Mouse (Mus musculus): Measurements from ENCODE around the gene Vegfb. TPM values are rescaled to one million over a fixed set of nuclear protein-coding genes. Genes with fewer than 3 reads are reported as not detected.

Vegfb gene
- polyA plus RNA-seq, 1 experiment from 2014 or later = 34.9 TPM

DNA sequence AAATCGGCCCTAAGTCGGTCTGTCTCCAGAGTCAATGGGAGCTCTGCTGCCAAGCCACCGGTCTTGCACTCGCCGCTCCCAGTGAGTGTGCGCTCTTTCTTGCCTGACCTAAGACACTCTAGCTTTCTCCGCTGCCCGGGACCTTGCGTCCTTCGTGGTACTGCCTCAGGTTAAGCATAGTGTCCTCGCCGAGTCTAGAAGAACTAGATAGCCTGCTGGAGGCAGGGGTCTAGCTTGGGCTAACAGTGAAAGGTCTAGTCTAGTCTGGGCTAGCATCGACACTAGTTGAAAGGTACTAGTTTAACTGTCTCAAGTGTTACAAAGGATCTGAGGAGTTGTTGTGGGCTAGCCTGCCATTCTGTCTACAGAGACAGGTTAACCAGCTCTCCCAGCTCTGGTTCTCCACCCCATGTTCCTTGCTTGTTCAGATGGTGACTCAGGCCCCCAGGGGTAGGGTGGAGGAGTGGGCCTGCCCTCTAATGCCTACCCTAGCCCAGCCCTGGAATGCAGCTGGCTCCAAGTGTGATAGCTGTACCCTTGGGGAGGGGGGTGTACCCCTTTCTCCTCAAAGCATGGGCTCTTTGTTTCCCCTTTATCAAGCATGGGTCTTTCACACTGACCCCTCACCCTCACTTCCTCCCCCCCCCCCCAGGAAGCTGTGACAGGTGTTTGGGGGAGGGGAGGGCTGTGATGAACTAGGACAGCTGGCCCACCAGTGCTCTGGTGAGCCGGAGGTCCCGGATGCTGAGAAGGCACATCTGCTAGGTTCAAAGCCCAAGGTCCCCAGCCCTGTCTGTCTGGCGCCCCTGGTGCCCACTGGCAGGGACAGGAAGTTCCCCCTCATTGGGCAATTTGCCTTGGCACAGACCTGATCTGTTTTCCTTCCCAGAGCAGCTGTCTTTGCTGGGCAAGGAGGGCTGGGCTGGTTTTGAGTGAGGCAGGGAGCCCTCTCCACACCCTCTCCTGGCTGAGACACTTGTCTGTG is 11.6 kb downstream of the Vegfb start, which contains the start of gene Plcb3:
Gene Plcb3, minus strand, starts transcription at position 934 of the 985 bp plus-strand sequence.
- WGBS = 0% methylated on average over 16 of the region's 16 CpGs
- no peak for ATAC-seq (ENCODE audit: low FRiP score)
- peak within 1 kb of the TSS; percentile 85 for H3K9ac ChIP-seq
- no peaks in the 10 kb centered on the region for H3K9me3 ChIP-seq
- H3K27ac ChIP-seq = peak within 1 kb of the TSS; percentile 97
- peaks cover 53% of the 10 kb centered on the region for H3K4me1 ChIP-seq (replicated peaks)
- peaks cover 20% of the 10 kb centered on the region for H3K36me3 ChIP-seq
- peak within 1 kb of the TSS; percentile 68 for H3K4me3 ChIP-seq
- H3K4me2 ChIP-seq = peak within 1 kb of the TSS; percentile 95
- 0 out of 2 replicates have a peak, but pooled peaks cover 7% of the 10 kb centered on the region for H3K27me3 ChIP-seq

DNA sequence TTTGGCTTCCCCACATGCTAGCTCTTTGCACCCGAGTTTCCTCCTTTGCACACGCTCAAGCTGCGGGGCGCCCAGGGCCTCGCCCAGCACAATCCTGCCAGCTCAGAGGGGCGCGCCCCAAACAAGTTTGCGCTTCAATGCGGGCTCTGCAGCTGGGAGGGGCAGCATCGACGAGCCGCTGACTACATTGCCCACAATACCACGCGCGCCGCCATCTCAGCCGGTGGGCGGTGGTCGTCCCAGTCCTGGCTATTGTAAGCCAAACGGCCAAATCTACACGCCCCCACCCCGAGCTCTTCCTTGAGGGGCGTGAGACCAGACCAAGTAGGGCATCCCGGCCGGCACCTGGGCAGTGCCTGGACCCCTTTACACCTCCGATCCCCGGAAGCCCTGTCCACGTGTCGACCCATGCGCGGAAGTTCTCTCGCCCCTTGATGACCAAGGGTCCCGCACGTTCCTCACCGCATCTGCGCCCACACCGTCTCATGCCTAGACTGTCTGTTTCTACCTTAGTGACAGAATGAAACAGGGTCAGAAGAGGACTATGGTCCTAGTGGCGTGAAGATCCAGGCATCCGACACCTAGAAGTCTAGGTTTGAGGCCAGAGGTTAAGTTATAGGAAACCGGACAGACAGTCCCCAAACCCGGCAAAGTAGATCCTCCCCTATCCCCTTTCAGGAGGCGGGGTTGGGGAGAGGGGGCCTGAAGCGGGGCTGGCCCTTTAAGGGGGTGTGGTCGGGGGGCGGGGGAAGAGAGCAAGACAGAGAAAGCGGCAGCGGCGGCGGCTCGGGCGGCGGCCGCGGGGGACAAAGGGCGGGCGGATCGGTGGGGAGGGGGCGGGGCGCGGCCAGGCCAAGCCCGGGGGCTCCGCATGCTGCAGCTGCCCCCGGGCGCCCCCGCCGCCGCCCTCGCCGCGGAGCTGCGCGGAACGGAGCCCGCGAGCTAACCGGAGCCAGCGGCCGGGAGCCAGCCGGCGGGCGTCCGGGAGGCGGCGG is 12.9 kb downstream of the Vegfb start, which contains the start of gene Ppp1r14b:
Gene Ppp1r14b, plus strand, starts transcription at position 758 of the 995 bp plus-strand sequence.
- peaks cover 61% of the 10 kb centered on the region for H3K4me1 ChIP-seq (replicated peaks)
- WGBS = 2% methylated on average over 56 of the region's 84 CpGs
- peaks cover 20% of the 10 kb centered on the region for H3K36me3 ChIP-seq
- peak within 1 kb of the TSS; percentile 85 for H3K9ac ChIP-seq
- H3K27ac ChIP-seq = peak within 1 kb of the TSS; percentile 96
- ATAC-seq (ENCODE audit: low FRiP score) = peak; percentile 60
- H3K4me3 ChIP-seq = peak within 1 kb of the TSS; percentile 68
- H3K9me3 ChIP-seq = no peaks in the 10 kb centered on the region
- H3K27me3 ChIP-seq = peaks cover 21% of the 10 kb centered on the region
- H3K4me2 ChIP-seq = peak within 1 kb of the TSS; percentile 95

DNA sequence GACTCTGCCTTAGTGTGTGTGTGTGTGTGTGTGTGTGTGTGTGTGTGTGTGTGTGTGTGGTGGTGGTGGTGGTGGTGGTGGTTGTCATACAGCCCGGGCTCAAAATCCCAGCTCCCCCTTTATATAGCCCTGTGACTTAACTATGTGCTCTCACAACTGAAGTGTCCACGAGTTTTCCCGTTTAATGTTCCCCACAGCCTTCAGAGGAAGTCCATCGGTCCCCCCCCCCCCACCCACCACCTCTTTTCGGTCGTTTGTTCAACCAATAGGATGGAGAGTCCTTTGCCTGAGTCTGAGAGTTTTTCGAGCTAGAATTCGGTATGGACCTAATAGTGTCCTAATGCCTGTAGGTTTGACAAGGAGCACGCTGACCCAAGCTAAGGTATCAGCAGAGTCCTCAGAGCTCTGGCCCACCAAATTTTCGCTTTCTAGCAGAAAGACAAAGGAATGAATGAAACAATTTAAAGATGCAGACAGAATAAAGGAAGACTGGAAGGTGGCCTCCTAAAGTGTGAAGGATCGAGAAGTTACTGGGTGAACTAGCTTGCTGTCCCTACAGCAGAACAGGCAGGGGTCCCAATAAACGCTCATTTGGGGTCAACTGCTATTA is 13.8 kb downstream of the Vegfb start:
- Histone ChIP-seq H3K4me2 (peak overlapping the region; percentile 95), H3K36me3 (peaks cover 20% of the 10 kb centered on the region), H3K9me3 (no peaks in the 10 kb centered on the region), H3K9ac (peak overlapping the region; percentile 85), H3K27ac (peak overlapping the region; percentile 96), H3K4me1 (replicated peaks) (peaks cover 59% of the 10 kb centered on the region), H3K27me3 (peaks cover 29% of the 10 kb centered on the region), H3K4me3 (peak overlapping the region; percentile 68)
- no peak for ATAC-seq (ENCODE audit: low FRiP score)
- 45% methylated on average over 12 of the region's 12 CpGs for WGBS

DNA sequence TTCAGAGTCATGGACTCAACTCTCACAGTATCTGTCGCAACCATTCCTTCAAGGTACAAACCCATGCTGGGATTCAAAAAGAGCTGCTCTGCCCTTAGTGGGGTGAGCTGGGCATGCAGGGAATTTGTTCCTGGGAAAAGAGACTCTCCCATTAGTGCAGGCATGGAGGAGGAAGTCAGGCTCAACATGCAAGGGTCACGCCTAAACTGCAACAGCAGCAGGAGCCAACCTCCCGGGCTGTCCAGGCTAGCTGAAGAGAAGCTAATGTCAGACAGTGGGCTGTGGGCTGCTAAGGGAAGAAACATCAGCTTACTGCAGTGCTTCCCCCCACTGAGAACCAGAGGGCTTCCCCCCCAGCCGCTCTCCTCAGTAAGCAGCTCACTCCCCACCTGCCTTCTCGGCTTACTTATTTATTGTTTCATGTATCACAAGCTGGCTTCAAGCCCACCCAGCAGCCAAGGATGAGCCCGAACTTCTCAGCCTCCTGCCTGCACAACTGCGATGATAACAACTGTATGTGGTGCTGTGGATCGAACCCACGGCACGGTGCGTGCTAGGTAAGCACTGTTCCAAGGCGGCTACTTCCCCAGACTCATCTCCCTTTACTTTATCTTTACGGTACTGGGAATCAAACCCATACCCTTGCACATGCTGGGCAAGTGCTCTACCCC is 15.1 kb downstream of the Vegfb start:
- Histone ChIP-seq H3K9ac (no peak overlapping the region), H3K4me3 (no peak overlapping the region), H3K9me3 (no peaks in the 10 kb centered on the region), H3K4me1 (replicated peaks) (peaks cover 51% of the 10 kb centered on the region), H3K27me3 (peaks cover 39% of the 10 kb centered on the region), H3K36me3 (peaks cover 7% of the 10 kb centered on the region), H3K4me2 (no peak overlapping the region), H3K27ac (no peak overlapping the region)
- no peak for ATAC-seq (ENCODE audit: low FRiP score)
- 82% methylated on average over 13 of the region's 13 CpGs for WGBS

DNA sequence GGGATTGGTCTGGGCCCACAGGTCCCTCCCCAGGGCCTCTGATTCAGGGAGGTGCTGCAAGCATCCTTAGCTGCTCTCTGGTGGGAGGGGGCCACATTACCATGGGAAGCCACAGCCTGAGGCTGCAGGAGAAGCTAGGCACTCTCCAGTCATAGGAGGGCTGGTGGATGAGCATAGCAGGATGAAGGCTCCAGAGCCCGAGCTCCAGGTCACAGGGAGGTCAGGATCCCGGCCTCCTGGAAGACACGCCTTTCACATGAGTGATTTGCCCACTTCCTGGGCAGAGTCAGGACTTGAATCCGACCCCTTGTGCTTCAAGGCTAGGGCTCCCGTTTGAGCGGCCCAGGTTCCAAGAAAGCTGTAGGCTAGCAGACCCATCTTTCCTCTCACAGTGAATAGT is 15.8 kb downstream of the Vegfb start:
- Histone ChIP-seq H3K27ac (no peak overlapping the region), H3K4me2 (no peak overlapping the region), H3K4me3 (no peak overlapping the region), H3K4me1 (replicated peaks) (peaks cover 44% of the 10 kb centered on the region), H3K36me3 (peaks cover 1% of the 10 kb centered on the region; the same call in 1 of the 2 replicates), H3K9ac (peak overlapping the region; percentile 19; the same call in 1 of the 2 replicates), H3K27me3 (peaks cover 39% of the 10 kb centered on the region), H3K9me3 (no peaks in the 10 kb centered on the region)
- ATAC-seq (ENCODE audit: low FRiP score) = no peak
- 40% methylated on average over 6 of the region's 6 CpGs for WGBS

DNA sequence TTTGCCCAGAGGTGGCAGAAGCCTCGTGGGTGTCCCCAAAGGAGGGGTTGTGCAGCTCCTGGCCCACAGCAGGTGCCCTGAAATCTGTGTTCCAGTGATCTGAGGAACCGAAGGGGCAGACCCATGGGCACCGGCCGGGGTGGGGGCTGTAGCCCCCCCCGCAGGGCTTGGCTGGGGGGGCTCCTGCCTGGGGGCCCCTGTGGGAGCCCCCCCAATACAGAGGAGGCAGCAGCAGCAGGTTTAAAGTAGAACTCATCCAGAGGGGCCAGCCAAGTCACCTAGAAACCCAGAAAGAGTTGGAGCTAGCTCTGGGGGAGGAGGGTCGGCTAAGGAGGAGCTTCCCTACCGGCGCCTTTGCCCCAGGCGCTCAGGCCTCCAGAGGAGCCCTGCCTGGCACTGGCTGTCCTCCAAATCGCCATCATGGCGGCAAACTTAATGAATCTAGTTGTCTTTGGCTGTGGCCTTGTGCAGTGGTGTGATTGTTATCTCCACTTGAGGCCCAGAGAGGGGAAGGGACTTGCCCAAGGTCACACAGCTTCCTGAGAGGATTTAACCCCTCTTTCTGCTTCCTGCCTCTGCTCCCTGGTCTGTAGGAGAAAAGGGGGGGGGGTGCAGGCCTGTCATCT is 16.9 kb downstream of the Vegfb start:
- no peak for ATAC-seq (ENCODE audit: low FRiP score)
- Histone ChIP-seq H3K36me3 (no peaks in the 10 kb centered on the region), H3K9ac (0 out of 2 replicates have a peak overlapping the region, but pooled peaks have one; percentile 36), H3K4me1 (replicated peaks) (peaks cover 33% of the 10 kb centered on the region), H3K9me3 (no peaks in the 10 kb centered on the region), H3K27ac (peak overlapping the region; percentile 30), H3K27me3 (peaks cover 39% of the 10 kb centered on the region), H3K4me3 (peak overlapping the region; percentile 41; the same call in 1 of the 2 replicates), H3K4me2 (peak overlapping the region; percentile 48)
- 21% methylated on average over 11 of the region's 11 CpGs for WGBS

DNA sequence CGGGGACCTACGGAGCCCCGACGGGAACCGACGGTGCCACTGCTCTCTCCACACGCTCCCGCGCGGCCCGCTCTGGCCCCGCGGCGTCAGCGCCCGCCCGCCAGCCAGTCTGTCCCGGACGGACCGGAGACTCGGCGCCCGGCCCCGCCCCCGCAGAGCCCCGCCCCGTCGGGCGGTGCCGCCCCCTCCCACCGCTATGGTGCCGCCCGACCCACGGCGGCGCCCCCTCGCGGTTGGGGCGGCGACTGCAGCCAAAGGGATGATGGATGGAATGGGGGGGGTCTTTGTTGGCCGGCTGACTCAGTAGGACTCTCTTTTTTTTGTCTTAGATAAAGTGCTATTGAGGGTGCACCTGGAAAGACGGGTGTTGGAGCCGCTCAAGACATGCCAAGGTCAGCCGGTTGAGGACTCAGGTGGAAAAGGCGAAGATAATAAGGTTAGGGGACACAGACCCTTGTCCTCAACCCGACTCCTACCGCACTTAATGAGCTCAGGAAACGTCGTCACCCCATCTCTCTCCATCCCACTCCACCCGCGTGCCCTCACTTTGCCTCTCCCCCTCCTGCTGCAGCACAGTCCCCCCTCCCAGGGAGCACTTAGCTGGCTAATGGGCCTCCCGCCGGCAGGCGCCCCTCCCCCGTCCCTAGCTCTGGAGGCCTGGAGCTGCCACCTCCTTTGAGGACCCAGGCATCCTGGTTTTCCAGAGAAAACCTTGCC is 17.6 kb downstream of the Vegfb start:
- Histone ChIP-seq H3K9me3 (no peaks in the 10 kb centered on the region), H3K27ac (no peak overlapping the region), H3K9ac (peak overlapping the region; percentile 64), H3K36me3 (no peaks in the 10 kb centered on the region), H3K27me3 (peaks cover 39% of the 10 kb centered on the region), H3K4me1 (replicated peaks) (peaks cover 33% of the 10 kb centered on the region), H3K4me3 (peak overlapping the region; percentile 41), H3K4me2 (peak overlapping the region; percentile 48)
- 1% methylated on average over 36 of the region's 55 CpGs for WGBS
- 0 out of 2 replicates have a peak, but pooled peaks have one; percentile 0 for ATAC-seq (ENCODE audit: low FRiP score)

DNA sequence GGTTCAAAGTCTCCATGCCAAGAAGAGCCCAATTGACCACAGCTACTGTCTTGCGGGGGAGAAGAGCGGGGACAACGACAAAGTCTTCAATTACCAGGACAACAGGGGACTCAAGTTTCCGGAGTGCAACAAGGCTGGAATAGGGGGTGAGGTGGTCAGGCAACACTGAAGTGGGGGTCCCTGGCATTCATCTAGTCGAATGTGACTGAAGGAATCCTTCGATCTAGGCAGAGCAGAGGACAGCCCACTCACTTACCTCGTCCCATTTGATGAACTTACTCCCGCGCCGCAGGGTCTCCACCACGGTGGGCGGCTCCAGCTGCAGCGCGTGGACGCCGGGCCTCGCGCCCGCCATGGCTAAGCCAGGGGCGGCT is 18.2 kb downstream of the Vegfb start:
- no peaks in the 10 kb centered on the region for H3K36me3 ChIP-seq
- ATAC-seq (ENCODE audit: low FRiP score) = peak; percentile 11; the same call in 1 of the 2 replicates
- H3K9ac ChIP-seq = peak overlapping the region; percentile 64
- H3K9me3 ChIP-seq = no peaks in the 10 kb centered on the region
- peak overlapping the region; percentile 41 for H3K4me3 ChIP-seq
- H3K27me3 ChIP-seq = peaks cover 39% of the 10 kb centered on the region
- 2% methylated on average over 17 of the region's 20 CpGs for WGBS
- H3K4me1 ChIP-seq (replicated peaks) = peaks cover 33% of the 10 kb centered on the region
- no peak overlapping the region for H3K27ac ChIP-seq
- H3K4me2 ChIP-seq = peak overlapping the region; percentile 48

DNA sequence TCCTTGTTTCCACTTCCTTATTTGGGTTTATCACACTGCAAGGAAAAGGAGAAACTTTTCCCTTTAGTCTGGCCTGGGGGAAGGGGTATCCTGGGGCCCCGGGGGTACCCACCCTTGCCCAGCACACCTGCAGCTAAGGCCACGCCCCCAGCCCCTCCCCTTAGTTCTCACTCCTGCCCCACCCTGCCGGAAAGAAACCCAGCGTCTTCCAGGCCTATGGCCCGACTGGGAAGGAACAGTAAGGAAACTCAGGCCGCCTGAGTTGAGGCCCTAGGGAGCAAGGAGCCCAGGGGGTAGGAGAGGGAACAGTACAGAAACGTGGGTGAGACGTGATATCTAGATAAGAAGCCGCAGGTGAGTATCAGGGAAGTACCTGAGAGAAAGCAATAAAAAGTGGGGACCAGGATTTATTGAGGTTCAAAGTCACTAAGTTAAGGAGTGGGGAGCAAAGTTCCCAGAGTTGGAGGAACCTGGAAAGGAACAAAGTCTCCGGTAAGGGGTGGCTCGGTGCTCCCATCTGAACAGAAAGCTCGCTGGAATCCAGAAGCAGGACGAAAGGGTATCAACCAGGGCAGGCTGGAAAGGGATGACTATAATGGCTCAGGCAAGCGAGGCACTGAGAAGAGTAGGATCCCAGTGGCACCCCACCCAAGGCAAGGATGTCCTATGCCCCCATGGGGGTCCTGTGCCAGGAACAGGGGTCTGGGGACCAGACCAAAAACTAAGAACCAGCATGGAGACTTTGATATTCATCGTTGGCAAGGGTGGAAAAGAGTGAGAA is 18.8 kb downstream of the Vegfb start:
- Histone ChIP-seq H3K27me3 (peaks cover 39% of the 10 kb centered on the region), H3K9ac (peak overlapping the region; percentile 64; the same call in 1 of the 2 replicates), H3K4me3 (peak overlapping the region; percentile 41), H3K4me2 (peak overlapping the region; percentile 48), H3K36me3 (no peaks in the 10 kb centered on the region), H3K9me3 (no peaks in the 10 kb centered on the region), H3K27ac (no peak overlapping the region), H3K4me1 (replicated peaks) (peaks cover 28% of the 10 kb centered on the region)
- ATAC-seq (ENCODE audit: low FRiP score) = no peak
- WGBS = 16% methylated on average over 15 of the region's 15 CpGs

DNA sequence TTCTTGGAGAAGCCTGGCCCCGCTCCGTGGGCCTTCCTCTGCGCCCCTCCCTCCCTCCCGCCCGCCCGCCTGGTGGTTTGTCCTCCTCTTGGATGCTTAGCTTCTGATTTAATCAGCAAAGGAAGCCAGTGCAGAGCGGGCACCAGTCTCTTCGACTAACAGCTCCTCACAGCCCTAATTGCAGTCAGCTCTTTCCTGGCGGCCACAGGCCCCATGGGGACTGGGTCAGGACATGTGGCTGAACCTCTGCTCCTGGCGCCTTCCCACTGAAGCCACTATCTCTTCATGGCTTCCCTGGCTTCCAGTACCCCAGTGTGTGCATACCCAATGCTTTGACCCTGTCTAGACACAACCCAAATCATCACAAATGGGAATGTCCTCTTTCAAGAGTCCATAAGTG is 31.0 kb downstream of the Vegfb start:
- H3K9ac ChIP-seq = no peak overlapping the region
- ATAC-seq (ENCODE audit: low FRiP score) = no peak
- no peak overlapping the region for H3K4me3 ChIP-seq
- H3K27ac ChIP-seq = no peak overlapping the region
- H3K4me1 ChIP-seq (replicated peaks) = peaks cover 16% of the 10 kb centered on the region
- no peaks in the 10 kb centered on the region for H3K27me3 ChIP-seq
- peaks cover 53% of the 10 kb centered on the region for H3K36me3 ChIP-seq
- H3K4me2 ChIP-seq = no peak overlapping the region
- WGBS = 63% methylated on average over 10 of the region's 10 CpGs
- H3K9me3 ChIP-seq = no peaks in the 10 kb centered on the region

Measured in hindbrain, embryonic 13.5 days (tissue).